In the genomic region with DNA sequence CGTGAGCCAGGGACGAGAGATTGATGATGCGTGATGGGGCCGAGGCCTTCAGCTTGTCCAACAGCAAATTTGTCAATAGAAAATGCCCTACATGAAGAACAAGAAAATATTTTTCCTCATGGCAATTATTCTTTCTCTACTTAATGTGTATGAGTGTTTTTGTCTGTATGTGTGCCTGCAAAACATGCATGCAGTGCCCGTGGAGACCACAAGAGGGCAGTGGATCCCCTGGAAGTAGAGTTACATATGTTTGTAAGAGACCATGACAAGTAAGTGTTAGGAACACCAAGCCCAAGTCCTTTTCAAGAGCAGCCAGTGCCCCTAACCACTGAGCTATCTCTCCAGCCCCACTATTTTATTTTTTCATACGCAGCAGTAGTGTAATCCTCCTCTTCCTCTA, we compare ENCODE assay signal across 8 mouse cellular contexts. TPM values are rescaled to one million over a fixed set of nuclear protein-coding genes. Genes with fewer than 3 reads are reported as not detected.
DNase-seq lines count a peak whose midpoint lies in the region; ATAC-seq lines count a peak whose summit lies in the region.

No protein-coding gene starts in this region.

- DNase-seq in hindbrain, embryonic 11.5 days (ENCODE audit: low spot score): peak; percentile 85
- peak; percentile 45 for DNase-seq in Muller cell, postnatal 12 days (ENCODE audit: inconsistent ontology term)
- DNase-seq in cerebellum, postnatal 36 days: peak; percentile 56 to 62
- peak; percentile 71 to 82 for DNase-seq in heart, postnatal 10 days
- peak; percentile 49 to 69 for DNase-seq in left cerebral cortex, postnatal 25 days (ENCODE audit: low spot score in 2 of 2)
- peak; percentile 37 for DNase-seq in retina, adult 2 months (ENCODE audit: low read depth, low spot score)
- peak; percentile 78 for DNase-seq in thymus, postnatal 25 days

- no peak overlapping the region for H3K4me3 ChIP-seq in hindbrain, embryonic 11.5 days (ENCODE audit: low read depth, low read length)
- no peak overlapping the region for H3K4me3 ChIP-seq in hindbrain, embryonic 12.5 days

- H3K36me3 ChIP-seq in hindbrain, embryonic 11.5 days (ENCODE audit: control insufficient read depth, insufficient read depth, low read length): peaks cover 3% of the 10 kb centered on the region; the same call in 1 of the 2 replicates
- H3K36me3 ChIP-seq in hindbrain, embryonic 12.5 days: peaks cover 75% of the 10 kb centered on the region

- H3K27ac ChIP-seq in hindbrain, embryonic 11.5 days (ENCODE audit: low read depth, low read length): no peak overlapping the region
- no peak overlapping the region for H3K27ac ChIP-seq in hindbrain, embryonic 12.5 days

- no peak overlapping the region for H3K9ac ChIP-seq in hindbrain, embryonic 11.5 days (ENCODE audit: low read depth, low read length)
- no peak overlapping the region for H3K9ac ChIP-seq in hindbrain, embryonic 12.5 days

- WGBS in hindbrain, embryonic 11.5 days: 81% methylated on average over 6 of the region's 6 CpGs
- 84% methylated on average over 6 of the region's 6 CpGs for WGBS in hindbrain, embryonic 12.5 days

- H3K27me3 ChIP-seq in hindbrain, embryonic 11.5 days (ENCODE audit: control insufficient read depth, insufficient read depth, low read length): no peaks in the 10 kb centered on the region
- no peaks in the 10 kb centered on the region for H3K27me3 ChIP-seq in hindbrain, embryonic 12.5 days

- no peaks in the 10 kb centered on the region for H3K9me3 ChIP-seq in hindbrain, embryonic 11.5 days (ENCODE audit: control insufficient read depth, low read length)
- H3K9me3 ChIP-seq in hindbrain, embryonic 12.5 days (replicated peaks): no peaks in the 10 kb centered on the region

- no peak overlapping the region for H3K4me2 ChIP-seq in hindbrain, embryonic 11.5 days (replicated peaks; ENCODE audit: low read depth, low read length)
- no peak overlapping the region for H3K4me2 ChIP-seq in hindbrain, embryonic 12.5 days (replicated peaks)

- H3K4me1 ChIP-seq in hindbrain, embryonic 11.5 days (replicated peaks; ENCODE audit: control insufficient read depth, insufficient read depth, low read length): no peaks in the 10 kb centered on the region
- H3K4me1 ChIP-seq in hindbrain, embryonic 12.5 days: no peaks in the 10 kb centered on the region

- ATAC-seq in hindbrain, embryonic 11.5 days (ENCODE audit: low FRiP score): no peak
- no peak for ATAC-seq in hindbrain, embryonic 12.5 days (ENCODE audit: low FRiP score)

- intact Hi-C loops in heart, postnatal 10 days (cut with DNase I): loop anchor here (1.0 kb wide), 1 partner anchor 40 kb away; no protein-coding TSS in a partner anchor
- intact Hi-C loops in left cerebral cortex, postnatal 25 days (cut with DNase I): loop anchor here (2.0 kb wide), 2 partner anchors 39 to 93 kb away; partner anchors contain the start of gene Tnni3

RNA-seq across cellular contexts. Expression of gene Rdh13, which starts 13.9 kb away (rescaled TPM):
- polyA plus RNA-seq in hindbrain, embryonic 11.5 days (2014; fragmentation: Nextera tagmentation; extraction: Ambion mirVana): 28.3 and 29.1 TPM in 2 replicates
- polyA plus RNA-seq in hindbrain, embryonic 12.5 days (2016; fragmentation: Nextera tagmentation; extraction: Ambion mirVana): 29.2 and 30.1 TPM in 2 replicates
- 10 to 100 TPM; 32.8 to 34.1 TPM for total RNA-seq in heart, postnatal 10 days (2021)
- 10 to 100 TPM; 22.5 to 24.1 TPM for total RNA-seq in left cerebral cortex, postnatal 25 days (2021)

RNA-seq across cellular contexts. Expression of gene Eps8l1, which starts 28.9 kb away (rescaled TPM):
- 4.6 and 4.9 TPM in 2 replicates for polyA plus RNA-seq in hindbrain, embryonic 11.5 days (2014; fragmentation: Nextera tagmentation; extraction: Ambion mirVana)
- 7.1 and 8.6 TPM in 2 replicates for polyA plus RNA-seq in hindbrain, embryonic 12.5 days (2016; fragmentation: Nextera tagmentation; extraction: Ambion mirVana)
- 1 to 10 TPM; 3.2 to 3.5 TPM for total RNA-seq in heart, postnatal 10 days (2021)
- 1 to 10 TPM; 2.8 to 5.3 TPM for total RNA-seq in left cerebral cortex, postnatal 25 days (2021)

RNA-seq across cellular contexts. Expression of gene Gp6, which starts 34.0 kb away (rescaled TPM):
- 0.73 and 1.2 TPM in 2 replicates for polyA plus RNA-seq in hindbrain, embryonic 11.5 days (2014; fragmentation: Nextera tagmentation; extraction: Ambion mirVana)
- 0.22 and 0.40 TPM in 2 replicates for polyA plus RNA-seq in hindbrain, embryonic 12.5 days (2016; fragmentation: Nextera tagmentation; extraction: Ambion mirVana)
- under 1 TPM in 1 of 2 experiments, not detected in 1; 0.22 TPM for total RNA-seq in heart, postnatal 10 days (2021)
- total RNA-seq in left cerebral cortex, postnatal 25 days (2021): not detected
